ENCODE assay signal across 19 mouse cellular contexts in the genomic region with DNA sequence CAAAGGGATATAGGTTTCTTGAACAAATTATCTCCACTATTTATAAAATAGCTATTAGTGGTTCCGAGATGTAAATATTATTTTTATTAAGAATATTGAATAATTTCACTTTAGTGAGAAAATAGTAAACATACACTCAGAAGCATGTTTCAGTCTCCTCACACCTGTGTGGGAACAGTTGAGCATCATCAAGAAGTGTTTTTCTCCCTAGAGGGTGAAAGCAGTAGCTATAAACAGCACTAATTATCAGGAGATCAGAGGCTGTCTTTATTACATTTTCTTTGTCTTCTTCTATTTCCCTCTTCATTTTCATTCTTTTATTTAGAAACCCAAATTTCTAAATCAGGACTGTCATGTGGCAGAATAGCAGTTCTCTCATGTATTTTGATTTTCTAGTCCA.
DNase-seq lines count a peak whose midpoint lies in the region; ATAC-seq and TF ChIP-seq lines count a peak whose summit lies in the region.
"Had no signal": no experiment of that assay in that cellular context is flagged by ENCODE, and none has a peak within 500 bp of the region (broad histone marks: within the 10 kb centered on the region; RNA-seq: fewer than 3 reads in every experiment).

No protein-coding gene starts in this region.

- ATAC-seq in forebrain, embryonic 13.5 days = peak; percentile 39; the same call in 1 of the 2 replicates
- ATAC-seq in forebrain, embryonic 12.5 days (ENCODE audit: low FRiP score) = no peak
- ATAC-seq in forebrain, embryonic 15.5 days (replicated peaks) = 0 out of 2 replicates have a peak, but pooled peaks have one; percentile 53
- no peak for ATAC-seq in forebrain, embryonic 11.5 days (replicated peaks; ENCODE audit: low FRiP score)
- ATAC-seq: activated CD4-positive, CD25-positive, alpha-beta regulatory T cell, adult 4 months; CD4-positive, CD25-positive, alpha-beta regulatory T cell, adult 4 months; Patski had no signal

- H3K9me3 ChIP-seq in forebrain, embryonic 13.5 days (replicated peaks) = no peaks in the 10 kb centered on the region
- no peaks in the 10 kb centered on the region for H3K9me3 ChIP-seq in forebrain, embryonic 12.5 days
- H3K9me3 ChIP-seq in forebrain, embryonic 15.5 days = no peaks in the 10 kb centered on the region
- H3K9me3 ChIP-seq in forebrain, embryonic 11.5 days (ENCODE audit: control insufficient read depth, low read length) = no peaks in the 10 kb centered on the region
- H3K9me3 ChIP-seq: embryonic facial prominence, embryonic 10.5 days; embryonic facial prominence, embryonic 12.5 days had no signal

- DNase-seq in forebrain, embryonic 11.5 days (ENCODE audit: low spot score) = no peak
- no peak for DNase-seq in layer of hippocampus, adult 2 months (ENCODE audit: low spot score in 2 of 2)
- DNase-seq in layer of hippocampus, postnatal 14 days (ENCODE audit: low spot score in 2 of 2) = no peak
- DNase-seq: adrenal gland, adult 8-10 months; adrenal gland, postnatal 14 days; adrenal gland, postnatal 36 days; B cell, adult 2 months; cerebellum, adult 11-12 months; cerebellum, adult 9-10 months had no signal

- H3K27me3 ChIP-seq in forebrain, embryonic 13.5 days = no peaks in the 10 kb centered on the region
- no peaks in the 10 kb centered on the region for H3K27me3 ChIP-seq in forebrain, embryonic 12.5 days
- H3K27me3 ChIP-seq in forebrain, embryonic 15.5 days = no peaks in the 10 kb centered on the region
- H3K27me3 ChIP-seq in forebrain, embryonic 11.5 days (ENCODE audit: control insufficient read depth, insufficient read depth, low read length) = no peaks in the 10 kb centered on the region
- H3K27me3 ChIP-seq: CH12.LX; embryonic facial prominence, embryonic 12.5 days; Patski had no signal

- H3K4me1 ChIP-seq in forebrain, embryonic 13.5 days = peaks cover 14% of the 10 kb centered on the region; the same call in 1 of the 2 replicates
- peaks cover 4% of the 10 kb centered on the region; the same call in 1 of the 2 replicates for H3K4me1 ChIP-seq in forebrain, embryonic 12.5 days
- H3K4me1 ChIP-seq in forebrain, embryonic 15.5 days = peaks cover 29% of the 10 kb centered on the region
- 0 out of 2 replicates have a peak, but pooled peaks cover 2% of the 10 kb centered on the region for H3K4me1 ChIP-seq in forebrain, embryonic 11.5 days (replicated peaks; ENCODE audit: control insufficient read depth, insufficient read depth, low read length)
- H3K4me1 ChIP-seq: embryonic facial prominence, embryonic 10.5 days; embryonic facial prominence, embryonic 12.5 days had no signal

- H3K9ac ChIP-seq in forebrain, embryonic 13.5 days = no peak overlapping the region
- no peak overlapping the region for H3K9ac ChIP-seq in forebrain, embryonic 12.5 days
- H3K9ac ChIP-seq in forebrain, embryonic 15.5 days (replicated peaks) = no peak overlapping the region
- H3K9ac ChIP-seq in forebrain, embryonic 11.5 days (ENCODE audit: low read length) = no peak overlapping the region
- H3K9ac ChIP-seq: embryonic facial prominence, embryonic 12.5 days had no signal

- peak overlapping the region; percentile 25; the same call in 1 of the 2 replicates for H3K27ac ChIP-seq in forebrain, embryonic 13.5 days
- H3K27ac ChIP-seq in forebrain, embryonic 12.5 days = no peak overlapping the region
- peak overlapping the region; percentile 83 for H3K27ac ChIP-seq in forebrain, embryonic 15.5 days (replicated peaks)
- no peak overlapping the region for H3K27ac ChIP-seq in forebrain, embryonic 11.5 days (ENCODE audit: low read depth, low read length)
- H3K27ac ChIP-seq in layer of hippocampus, adult 2 months = peak overlapping the region; percentile 85
- H3K27ac ChIP-seq: embryonic facial prominence, embryonic 10.5 days; embryonic facial prominence, embryonic 12.5 days had no signal

- H3K36me3 ChIP-seq in forebrain, embryonic 13.5 days (ENCODE audit: poor library complexity, severe bottlenecking) = no peaks in the 10 kb centered on the region
- no peaks in the 10 kb centered on the region for H3K36me3 ChIP-seq in forebrain, embryonic 12.5 days (replicated peaks)
- H3K36me3 ChIP-seq in forebrain, embryonic 15.5 days = peaks cover 5% of the 10 kb centered on the region; the same call in 1 of the 2 replicates
- H3K36me3 ChIP-seq in forebrain, embryonic 11.5 days (ENCODE audit: control insufficient read depth, insufficient read depth, low read length) = no peaks in the 10 kb centered on the region
- H3K36me3 ChIP-seq: embryonic facial prominence, embryonic 10.5 days; embryonic facial prominence, embryonic 12.5 days; G1E had no signal

- H3K4me3 ChIP-seq in forebrain, embryonic 13.5 days = no peak overlapping the region
- H3K4me3 ChIP-seq in forebrain, embryonic 12.5 days (replicated peaks) = no peak overlapping the region
- no peak overlapping the region for H3K4me3 ChIP-seq in forebrain, embryonic 15.5 days
- no peak overlapping the region for H3K4me3 ChIP-seq in forebrain, embryonic 11.5 days (ENCODE audit: low read depth, low read length)
- H3K4me3 ChIP-seq in layer of hippocampus, adult 2 months = no peak overlapping the region
- H3K4me3 ChIP-seq: embryonic facial prominence, embryonic 10.5 days; embryonic facial prominence, embryonic 12.5 days had no signal

- 81% methylated on average over 1 of the region's 1 CpGs for WGBS in forebrain, embryonic 13.5 days
- 96% methylated on average over 1 of the region's 1 CpGs for WGBS in forebrain, embryonic 12.5 days
- 80% methylated on average over 1 of the region's 1 CpGs for WGBS in forebrain, embryonic 15.5 days
- 87% methylated on average over 1 of the region's 1 CpGs for WGBS in forebrain, embryonic 11.5 days

- TF ChIP-seq CTCF in layer of hippocampus, adult 2 months (conservative IDR thresholded peaks at IDR 0.05) = no peak

- no peak overlapping the region for H3K4me2 ChIP-seq in forebrain, embryonic 13.5 days
- no peak overlapping the region for H3K4me2 ChIP-seq in forebrain, embryonic 12.5 days
- no peak overlapping the region for H3K4me2 ChIP-seq in forebrain, embryonic 15.5 days (replicated peaks)
- no peak overlapping the region for H3K4me2 ChIP-seq in forebrain, embryonic 11.5 days (ENCODE audit: low read depth, low read length, severe bottlenecking)
- H3K4me2 ChIP-seq: embryonic facial prominence, embryonic 12.5 days had no signal

Comparison
In these comparisons a context has a peak if more than half of its experiments do, and no peak if none do; other contexts are left out.
1. ATAC-seq: peak in forebrain, embryonic 13.5 days (single experiment) and forebrain, embryonic 15.5 days (single experiment); none in forebrain, embryonic 12.5 days (single experiment) and forebrain, embryonic 11.5 days (single experiment).
2. H3K27ac ChIP-seq: peak in forebrain, embryonic 13.5 days (single experiment), forebrain, embryonic 15.5 days (single experiment) and layer of hippocampus, adult 2 months (single experiment); none in forebrain, embryonic 12.5 days (single experiment) and forebrain, embryonic 11.5 days (single experiment).